Mouse (Mus musculus): Measurements from ENCODE around the gene Ltbp3.
A peak's percentile ranks its signal among the peaks of the same experiment; 100 is the strongest.

The Ltbp3 gene

DNA sequence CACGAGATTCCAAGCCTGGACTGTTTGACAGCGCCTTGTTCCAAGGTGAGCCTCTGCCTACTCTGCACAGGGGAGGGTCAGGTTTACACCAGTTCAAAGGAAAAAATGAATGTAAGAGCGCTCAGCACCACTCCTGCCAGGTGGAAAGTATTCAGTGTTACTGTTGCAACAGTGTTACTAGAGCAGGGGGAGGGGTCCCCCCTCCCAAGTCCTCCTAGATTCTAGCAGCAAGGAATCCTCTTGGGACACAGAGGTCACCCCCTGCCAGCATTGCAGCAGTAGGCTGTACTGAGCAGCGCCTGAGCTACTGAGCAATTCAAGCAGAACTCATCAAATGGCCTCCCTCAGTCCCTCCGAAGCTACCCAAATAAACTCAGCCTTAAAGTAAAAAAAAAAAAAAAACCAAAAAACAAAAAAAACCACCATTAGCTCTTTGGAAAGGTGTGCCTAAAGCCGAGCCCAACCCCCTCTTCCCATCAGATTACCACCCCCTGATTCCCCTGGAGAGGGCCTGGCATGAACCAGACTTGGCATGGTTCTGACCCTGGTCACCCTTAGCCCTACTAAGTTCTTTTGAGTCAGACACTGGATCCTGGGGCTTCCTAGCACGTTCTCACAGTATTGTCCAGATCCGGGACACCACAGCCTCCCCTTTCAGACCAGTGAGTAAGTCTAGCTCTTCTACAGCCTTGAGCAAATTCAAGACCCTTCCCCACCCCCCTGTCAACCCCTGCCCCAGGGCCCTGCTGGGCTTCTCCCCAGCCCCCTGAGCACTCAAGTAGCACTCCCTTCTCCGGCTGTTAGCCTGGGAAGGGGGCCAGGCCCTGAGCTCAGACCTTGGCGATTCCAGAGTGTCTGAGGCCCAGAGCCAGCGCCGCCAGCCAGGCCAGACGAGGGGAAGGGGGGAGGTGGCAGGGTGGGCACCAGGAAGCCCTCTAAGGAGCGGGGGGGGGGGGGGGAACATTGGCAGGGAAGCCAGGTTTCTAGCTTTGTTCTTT, at the start of gene Ltbp3:
Ltbp3 (plus strand) TSS at position 585 of the 998 bp plus-strand sequence.
- H3K36me3 ChIP-seq (ENCODE audit: control insufficient read depth, insufficient read depth, low read length, poor library complexity, severe bottlenecking): no peaks in the 10 kb centered on the region
- DNase-seq (ENCODE audit: low read depth, low spot score): no peak
- no peaks in the 10 kb centered on the region; the same call in 1 of the 2 replicates for H3K27me3 ChIP-seq (ENCODE audit: control insufficient read depth, insufficient read depth, low read length, poor library complexity, severe bottlenecking)

GRCm38 (mm10) chr19:5691601-5692000, 49.1 kb upstream of the Ltbp3 start:
- H3K36me3 ChIP-seq (ENCODE audit: control insufficient read depth, insufficient read depth, low read length, poor library complexity, severe bottlenecking): peaks cover 2% of the 10 kb centered on the region
- DNase-seq (ENCODE audit: low read depth, low spot score): no peak
- no peaks in the 10 kb centered on the region for H3K27me3 ChIP-seq (ENCODE audit: control insufficient read depth, insufficient read depth, low read length, poor library complexity, severe bottlenecking)

DNA sequence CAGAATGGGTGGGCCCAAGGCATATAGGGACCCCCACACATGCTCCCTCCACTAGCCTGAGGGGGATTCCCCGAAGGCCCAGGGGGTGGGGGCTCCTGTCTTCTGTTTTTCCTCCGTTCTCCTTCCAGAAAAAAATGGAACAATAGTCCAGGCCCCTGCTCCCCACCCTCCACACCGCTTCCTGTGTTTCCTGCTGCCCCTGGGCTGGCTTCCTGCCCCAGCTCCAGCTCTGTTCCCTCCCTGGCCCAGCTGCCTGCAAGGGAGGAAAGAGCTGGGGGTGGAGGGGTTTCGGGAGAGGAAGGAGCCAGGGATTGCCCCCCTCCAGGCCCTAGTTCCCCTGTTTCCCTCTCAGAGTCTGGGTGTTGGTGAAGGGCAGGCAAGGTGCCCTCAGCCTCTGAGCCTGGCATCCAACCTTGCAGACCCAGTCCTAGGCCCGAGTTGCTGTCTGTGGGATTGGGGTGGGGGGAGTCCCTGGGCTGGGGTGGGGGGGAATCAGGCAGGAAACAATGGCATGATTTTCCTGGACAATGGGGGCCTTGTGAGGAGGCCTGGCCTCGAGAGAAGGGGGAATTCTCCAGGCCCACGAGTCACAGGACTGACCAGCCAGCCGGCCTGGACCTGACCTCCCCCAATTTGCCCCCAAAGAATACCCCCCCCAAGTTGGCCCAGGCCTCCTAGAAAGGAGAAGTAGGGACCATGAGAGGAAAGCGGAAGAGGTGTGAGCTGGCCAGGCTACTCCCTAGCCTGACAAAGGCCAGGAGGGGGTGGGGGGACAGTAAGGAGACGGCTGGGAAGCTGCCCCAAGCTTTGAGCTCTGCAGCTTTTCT, 48.4 kb upstream of the Ltbp3 start:
- Histone ChIP-seq H3K27me3 (ENCODE audit: control insufficient read depth, insufficient read depth, low read length, poor library complexity, severe bottlenecking) (no peaks in the 10 kb centered on the region), H3K36me3 (ENCODE audit: control insufficient read depth, insufficient read depth, low read length, poor library complexity, severe bottlenecking) (peaks cover 8% of the 10 kb centered on the region)
- no peak for DNase-seq (ENCODE audit: low read depth, low spot score)

GRCm38 (mm10) chr19:5692913-5693396, 47.7 kb upstream of the Ltbp3 start:
- Histone ChIP-seq H3K27me3 (ENCODE audit: control insufficient read depth, insufficient read depth, low read length, poor library complexity, severe bottlenecking) (no peaks in the 10 kb centered on the region), H3K36me3 (ENCODE audit: control insufficient read depth, insufficient read depth, low read length, poor library complexity, severe bottlenecking) (peaks cover 14% of the 10 kb centered on the region)
- no peak for DNase-seq (ENCODE audit: low read depth, low spot score)

DNA sequence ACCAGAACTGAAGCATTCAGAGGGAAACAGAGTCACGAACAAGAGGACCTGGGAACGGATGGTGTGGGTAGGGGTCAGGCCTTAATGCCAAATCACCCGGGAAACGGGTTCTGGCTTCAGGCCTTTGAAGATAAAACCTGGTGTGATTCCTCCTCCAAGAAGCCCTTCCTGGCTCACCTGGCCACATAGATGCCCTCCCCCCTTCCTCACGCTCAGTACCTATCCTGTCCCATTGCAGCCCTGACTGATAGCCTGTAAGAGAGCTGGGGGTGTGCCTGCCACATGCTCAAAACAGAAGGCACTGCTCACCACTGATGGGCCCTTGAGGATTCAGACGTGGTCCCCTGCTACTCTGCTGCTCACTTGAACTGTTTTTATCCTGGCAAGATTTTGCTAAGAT, 46.9 kb upstream of the Ltbp3 start:
- no peaks in the 10 kb centered on the region for H3K27me3 ChIP-seq (ENCODE audit: control insufficient read depth, insufficient read depth, low read length, poor library complexity, severe bottlenecking)
- DNase-seq (ENCODE audit: low read depth, low spot score): no peak
- H3K36me3 ChIP-seq (ENCODE audit: control insufficient read depth, insufficient read depth, low read length, poor library complexity, severe bottlenecking): peaks cover 16% of the 10 kb centered on the region

DNA sequence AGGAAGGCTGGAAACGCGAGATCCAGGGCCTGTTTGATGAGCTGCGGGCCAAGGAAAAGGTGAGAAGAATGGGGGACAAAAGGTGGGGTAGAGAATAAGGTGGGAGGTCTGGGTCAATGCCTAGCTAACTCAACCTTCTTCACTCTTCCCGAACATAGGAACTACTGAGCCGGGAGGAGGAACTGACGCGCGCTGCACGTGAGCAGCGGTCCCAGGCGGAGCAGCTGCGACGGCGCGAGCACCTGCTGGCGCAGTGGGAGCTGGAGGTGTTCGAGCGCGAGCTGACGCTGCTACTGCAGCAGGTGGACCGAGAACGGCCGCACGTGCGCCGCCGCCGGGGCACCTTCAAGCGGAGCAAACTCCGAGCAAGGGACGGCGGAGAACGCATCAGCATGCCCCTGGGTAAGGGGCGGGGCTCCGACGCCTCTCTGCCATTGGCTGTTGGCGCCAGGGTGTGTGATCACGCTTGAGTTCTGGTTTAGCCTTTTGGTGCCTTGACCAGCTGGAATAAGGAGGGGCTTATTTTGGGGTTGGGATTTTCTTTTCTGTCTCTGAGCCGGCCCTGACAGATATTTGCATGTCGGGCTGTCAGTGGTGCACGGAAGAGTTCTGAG, 44.7 kb upstream of the Ltbp3 start:
- H3K27me3 ChIP-seq (ENCODE audit: control insufficient read depth, insufficient read depth, low read length, poor library complexity, severe bottlenecking): no peaks in the 10 kb centered on the region
- no peak for DNase-seq (ENCODE audit: low read depth, low spot score)
- peaks cover 24% of the 10 kb centered on the region for H3K36me3 ChIP-seq (ENCODE audit: control insufficient read depth, insufficient read depth, low read length, poor library complexity, severe bottlenecking)

GRCm38 (mm10) chr19:5704163-5704800, 36.4 kb upstream of the Ltbp3 start, which contains the start of gene Kcnk7:
Gene Kcnk7, plus strand, starts transcription at chr19:5704367.
- Histone ChIP-seq H3K36me3 (ENCODE audit: control insufficient read depth, insufficient read depth, low read length, poor library complexity, severe bottlenecking) (peaks cover 16% of the 10 kb centered on the region), H3K27me3 (ENCODE audit: control insufficient read depth, insufficient read depth, low read length, poor library complexity, severe bottlenecking) (no peaks in the 10 kb centered on the region)
- no peak for DNase-seq (ENCODE audit: low read depth, low spot score)

- DNase-seq (ENCODE audit: low read depth, low spot score): no peak
- H3K27me3 ChIP-seq (ENCODE audit: control insufficient read depth, insufficient read depth, low read length, poor library complexity, severe bottlenecking): no peaks in the 10 kb centered on the region
Measured at GRCm38 (mm10) chr19:5704801-5705571, 35.7 kb upstream of the Ltbp3 start.

GRCm38 (mm10) chr19:5710068-5710467, 30.6 kb upstream of the Ltbp3 start:
- Histone ChIP-seq H3K36me3 (ENCODE audit: control insufficient read depth, insufficient read depth, low read length, poor library complexity, severe bottlenecking) (peaks cover 14% of the 10 kb centered on the region), H3K27me3 (ENCODE audit: control insufficient read depth, insufficient read depth, low read length, poor library complexity, severe bottlenecking) (no peaks in the 10 kb centered on the region)
- no peak for DNase-seq (ENCODE audit: low read depth, low spot score)

More at GRCm38 (mm10) chr19:5704801-5705571, 35.7 kb upstream of the Ltbp3 start:
- H3K36me3 ChIP-seq (ENCODE audit: control insufficient read depth, insufficient read depth, low read length, poor library complexity, severe bottlenecking): peaks cover 16% of the 10 kb centered on the region

GRCm38 (mm10) chr19:5710581-5710980, 30.1 kb upstream of the Ltbp3 start:
- no peaks in the 10 kb centered on the region for H3K27me3 ChIP-seq (ENCODE audit: control insufficient read depth, insufficient read depth, low read length, poor library complexity, severe bottlenecking)
- no peak for DNase-seq (ENCODE audit: low read depth, low spot score)
- peaks cover 16% of the 10 kb centered on the region for H3K36me3 ChIP-seq (ENCODE audit: control insufficient read depth, insufficient read depth, low read length, poor library complexity, severe bottlenecking)

DNA sequence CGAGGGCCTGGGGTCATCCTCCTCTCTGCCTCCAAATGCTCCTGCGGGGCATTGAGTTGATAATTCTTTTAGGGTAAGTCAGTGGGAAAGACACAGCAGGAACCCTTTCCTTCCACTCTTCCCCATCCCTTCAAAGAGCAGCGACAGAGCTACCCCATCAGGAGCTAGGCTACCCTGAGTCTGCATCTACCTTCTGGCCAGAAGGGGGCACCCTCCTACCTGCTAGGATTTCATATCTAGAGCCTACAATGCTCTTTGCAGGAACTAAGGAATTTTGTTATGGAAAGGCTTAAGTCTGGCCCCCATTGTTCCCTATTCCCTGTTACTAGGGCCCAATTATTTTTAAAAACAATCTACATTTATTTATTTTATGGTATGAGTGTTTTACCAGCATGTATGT, 29.5 kb upstream of the Ltbp3 start:
- H3K27me3 ChIP-seq (ENCODE audit: control insufficient read depth, insufficient read depth, low read length, poor library complexity, severe bottlenecking): no peaks in the 10 kb centered on the region
- DNase-seq (ENCODE audit: low read depth, low spot score): peak; percentile 78
- H3K36me3 ChIP-seq (ENCODE audit: control insufficient read depth, insufficient read depth, low read length, poor library complexity, severe bottlenecking): peaks cover 17% of the 10 kb centered on the region

- H3K27me3 ChIP-seq (ENCODE audit: control insufficient read depth, insufficient read depth, low read length, poor library complexity, severe bottlenecking): no peaks in the 10 kb centered on the region
- H3K36me3 ChIP-seq (ENCODE audit: control insufficient read depth, insufficient read depth, low read length, poor library complexity, severe bottlenecking): peaks cover 17% of the 10 kb centered on the region
- DNase-seq (ENCODE audit: low read depth, low spot score): peak; percentile 60
Measured at GRCm38 (mm10) chr19:5711907-5712460, 28.7 kb upstream of the Ltbp3 start.

DNA sequence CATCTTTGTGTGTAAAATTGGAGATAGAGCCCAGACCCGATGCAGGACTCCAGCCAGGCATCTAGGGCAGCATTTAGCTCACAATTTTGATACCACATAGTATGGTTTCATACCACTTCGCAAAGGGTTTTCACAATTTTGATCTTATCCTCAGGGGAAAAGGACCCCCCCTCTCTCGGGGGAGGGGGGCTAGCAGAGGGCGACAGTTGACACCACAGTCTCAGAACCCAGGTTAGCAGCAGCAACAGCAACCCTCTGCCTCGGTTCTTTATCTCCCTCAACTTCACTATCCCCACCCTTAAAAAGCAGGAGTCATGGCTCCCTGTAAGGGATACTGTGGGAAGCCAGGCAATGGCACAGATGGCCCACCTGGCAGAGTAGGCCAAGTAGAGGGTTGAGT, 27.4 kb upstream of the Ltbp3 start:
- H3K27me3 ChIP-seq (ENCODE audit: control insufficient read depth, insufficient read depth, low read length, poor library complexity, severe bottlenecking): no peaks in the 10 kb centered on the region
- DNase-seq (ENCODE audit: low read depth, low spot score): no peak
- peaks cover 15% of the 10 kb centered on the region for H3K36me3 ChIP-seq (ENCODE audit: control insufficient read depth, insufficient read depth, low read length, poor library complexity, severe bottlenecking)
